Mouse (Mus musculus) myocyte (in vitro differentiated cells): ENCODE measurements at regions not wholly inside any gene's neighbourhood (a gene's known extent, or its start where the extent isn't known, plus 50 kb on each side); places are given as distances from the start of the nearest gene placed in this dataset.
"Not testable (repeated sequence)": the region's sequence is repeated elsewhere in the genome, so short reads cannot be mapped to it uniquely, and the experiment has no call there.

Source experiments
- CEBPB ChIP-seq: IDR thresholded peaks from 2 replicates; pipeline ENCODE4 v1.6.1; 2011; ENCODE audit warnings: mild to moderate bottlenecking, moderate library complexity; ENCODE audit not compliant: poor library complexity, insufficient read depth, severe bottlenecking
- E2F4 ChIP-seq: IDR thresholded peaks from one replicate; pipeline ENCODE4 v1.6.1; 2011; ENCODE audit warnings: mild to moderate bottlenecking, control low read depth, moderate library complexity; ENCODE audit not compliant: insufficient read depth
- MAX ChIP-seq: IDR thresholded peaks from one replicate; pipeline ENCODE4 v1.6.1; 2011; ENCODE audit warnings: low read depth, mild to moderate bottlenecking, control low read depth
- MYOD1 ChIP-seq, 3 experiments: IDR thresholded peaks; one replicate each; pipeline ENCODE4 v1.6.1; 2011; ENCODE audit warnings: control low read depth in 2 of 3, low read depth in 2 of 3, mild to moderate bottlenecking in 2 of 3, moderate library complexity in 1 of 3; ENCODE audit not compliant: insufficient read length in 2 of 3, control insufficient read depth in 1 of 3
- MYOG ChIP-seq, 3 experiments: IDR thresholded peaks; one replicate each; pipeline ENCODE4 v1.6.1; 2011; ENCODE audit warnings: control low read depth in 2 of 3, low read depth in 2 of 3, mild to moderate bottlenecking in 2 of 3; ENCODE audit not compliant: insufficient read length in 2 of 3, control insufficient read depth in 1 of 3, insufficient read depth in 1 of 3
- POLR2A ChIP-seq: IDR thresholded peaks from one replicate; pipeline ENCODE4 v1.6.1; 2011; ENCODE audit warnings: low read depth, mild to moderate bottlenecking, control low read depth, moderate library complexity; ENCODE audit not compliant: insufficient read length
- POLR2AphosphoS2 ChIP-seq: IDR thresholded peaks from one replicate; pipeline ENCODE4 v1.6.1; 2011; ENCODE audit warnings: low read depth, control low read depth; ENCODE audit not compliant: insufficient read length
- TCF12 ChIP-seq: IDR thresholded peaks from one replicate; pipeline ENCODE4 v1.6.1; 2011; ENCODE audit warnings: mild to moderate bottlenecking, control low read depth; ENCODE audit not compliant: poor library complexity, insufficient read depth, severe bottlenecking
- USF1 ChIP-seq: IDR thresholded peaks from one replicate; pipeline ENCODE4 v1.6.1; 2011; ENCODE audit warnings: low read depth, mild to moderate bottlenecking, control low read depth, moderate library complexity

DNA sequence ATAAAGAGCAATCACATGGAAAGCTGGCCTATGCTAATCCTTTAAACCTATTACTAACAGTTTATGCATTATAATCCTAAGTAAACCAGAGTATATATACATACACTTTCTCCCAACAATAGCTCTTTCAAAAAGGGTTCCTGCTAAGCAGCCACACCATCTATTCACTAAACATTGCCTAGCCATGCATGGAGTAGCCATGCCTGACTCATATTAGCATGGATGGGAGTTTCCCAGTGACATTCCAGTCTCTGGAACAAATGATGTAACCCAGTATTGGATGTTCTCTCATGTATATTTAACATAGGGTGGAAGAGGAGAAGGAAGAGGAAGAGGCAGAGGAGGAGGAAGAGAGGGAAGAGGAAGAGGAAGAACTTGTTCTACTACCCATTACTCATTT lies 240.0 kb downstream of the Mat2b start:
- TF ChIP-seq E2F4; POLR2AphosphoS2; POLR2A; MYOG (IDR thresholded peaks at IDR 0.05; ENCODE audit: control insufficient read depth in 1 of 3, insufficient read depth in 1 of 3, insufficient read length in 2 of 3, low read depth in 2 of 3); CEBPB; USF1; MAX; TCF12; MYOD1 (IDR thresholded peaks at IDR 0.05; ENCODE audit: control insufficient read depth in 1 of 3, insufficient read length in 2 of 3, low read depth in 2 of 3): not testable (repeated sequence)
